Mouse (Mus musculus): ENCODE results near the gene 1700025G04Rik.

DNA sequence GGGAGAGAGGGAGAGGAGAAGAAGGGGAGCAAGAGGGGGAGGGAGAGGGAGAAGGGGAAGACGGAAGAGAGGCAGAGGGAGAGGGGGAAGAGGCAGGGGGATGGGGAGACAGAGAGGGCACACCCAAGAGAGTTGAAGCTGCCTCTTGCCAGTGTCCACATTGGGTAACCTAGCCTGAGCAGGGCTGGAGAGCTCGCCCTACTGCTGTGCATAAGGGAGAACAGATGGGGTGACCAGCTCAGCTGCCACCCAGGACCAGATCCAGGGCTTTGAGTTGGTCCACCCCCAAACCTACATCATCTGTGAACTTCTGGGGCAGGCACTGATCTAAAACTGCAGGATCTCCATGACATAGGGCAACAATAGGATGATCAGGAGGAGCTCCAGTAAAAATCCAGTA is 125.1 kb downstream of the 1700025G04Rik start:
- no peak for TF ChIP-seq CTCF (conservative IDR thresholded peaks at IDR 0.05; ENCODE audit: insufficient read depth, insufficient read length, low read depth, low read length)
- no peak for TF ChIP-seq POLR2A (IDR thresholded peaks at IDR 0.05; ENCODE audit: low read depth, low read length)
